Mouse (Mus musculus): ENCODE measurements around the gene Olfr47. TPM values are rescaled to one million over a fixed set of nuclear protein-coding genes. Genes with fewer than 3 reads are reported as not detected.
"Not testable (repeated sequence)": the region's sequence is repeated elsewhere in the genome, so short reads cannot be mapped to it uniquely, and the experiment has no call there.

Gene Olfr47
- not detected in 2 replicates for polyA plus RNA-seq (2012; rRNA removed)

GRCm38 (mm10) chr6:43231255-43231654 is at the start of gene Olfr47:
Gene Olfr47 (plus strand): TSS chr6:43231529.
- not testable (repeated sequence) for H3K4me1 ChIP-seq (ENCODE audit: control insufficient read depth, insufficient read depth, low read length); H3K36me3 ChIP-seq (ENCODE audit: control insufficient read depth, insufficient read depth, low read length); H3K27ac ChIP-seq (ENCODE audit: insufficient read depth, low read depth, low read length); H3K4me3 ChIP-seq (ENCODE audit: insufficient read depth, low read depth, low read length); DNase-seq; H3K27me3 ChIP-seq (replicated peaks; ENCODE audit: control insufficient read depth, insufficient read depth, low read length)
- WGBS: 91% methylated on average over 1 of the region's 1 CpGs

- Histone ChIP-seq H3K4me3 (ENCODE audit: insufficient read depth, low read depth, low read length) (no peak overlapping the region), H3K4me1 (ENCODE audit: control insufficient read depth, insufficient read depth, low read length) (no peaks in the 10 kb centered on the region), H3K27ac (ENCODE audit: insufficient read depth, low read depth, low read length) (no peak overlapping the region), H3K27me3 (replicated peaks; ENCODE audit: control insufficient read depth, insufficient read depth, low read length) (no peaks in the 10 kb centered on the region), H3K36me3 (ENCODE audit: control insufficient read depth, insufficient read depth, low read length) (no peaks in the 10 kb centered on the region)
- DNase-seq: no peak
- whole genome bisulfite sequencing: 82% methylated on average over 3 of the region's 3 CpGs
- TF ChIP-seq POLR2A (IDR thresholded peaks at IDR 0.05; ENCODE audit: low read depth, low read length): no peak
- TF ChIP-seq CTCF (conservative IDR thresholded peaks at IDR 0.05; ENCODE audit: insufficient read depth, insufficient read length, low read depth, low read length): no peak
Observed at GRCm38 (mm10) chr6:43190986-43191385, 40.3 kb upstream of the Olfr47 start.

GRCm38 (mm10) chr6:43196781-43197180 is 34.5 kb upstream of the Olfr47 start, which contains the start of gene Olfr435:
Gene Olfr435 (plus strand): TSS chr6:43197146.
- Histone ChIP-seq H3K4me1 (ENCODE audit: control insufficient read depth, insufficient read depth, low read length) (no peaks in the 10 kb centered on the region), H3K36me3 (ENCODE audit: control insufficient read depth, insufficient read depth, low read length) (no peaks in the 10 kb centered on the region), H3K27ac (ENCODE audit: insufficient read depth, low read depth, low read length) (no peak within 1 kb of the TSS), H3K27me3 (replicated peaks; ENCODE audit: control insufficient read depth, insufficient read depth, low read length) (no peaks in the 10 kb centered on the region), H3K4me3 (ENCODE audit: insufficient read depth, low read depth, low read length) (no peak within 1 kb of the TSS)
- no peak for DNase-seq
- TF ChIP-seq POLR2A (IDR thresholded peaks at IDR 0.05; ENCODE audit: low read depth, low read length) (no peak), CTCF (conservative IDR thresholded peaks at IDR 0.05; ENCODE audit: insufficient read depth, insufficient read length, low read depth, low read length) (no peak)

GRCm38 (mm10) chr6:43198094-43198493 is 33.2 kb upstream of the Olfr47 start:
- 69% methylated on average over 3 of the region's 3 CpGs for WGBS
- H3K4me1 ChIP-seq (ENCODE audit: control insufficient read depth, insufficient read depth, low read length): no peaks in the 10 kb centered on the region
- no peaks in the 10 kb centered on the region for H3K27me3 ChIP-seq (replicated peaks; ENCODE audit: control insufficient read depth, insufficient read depth, low read length)
- TF ChIP-seq POLR2A (IDR thresholded peaks at IDR 0.05; ENCODE audit: low read depth, low read length) (no peak), CTCF (conservative IDR thresholded peaks at IDR 0.05; ENCODE audit: insufficient read depth, insufficient read length, low read depth, low read length) (no peak)
- DNase-seq: no peak
- no peaks in the 10 kb centered on the region for H3K36me3 ChIP-seq (ENCODE audit: control insufficient read depth, insufficient read depth, low read length)
- no peak overlapping the region for H3K27ac ChIP-seq (ENCODE audit: insufficient read depth, low read depth, low read length)
- no peak overlapping the region for H3K4me3 ChIP-seq (ENCODE audit: insufficient read depth, low read depth, low read length)

GRCm38 (mm10) chr6:43202786-43203185 is 28.5 kb upstream of the Olfr47 start:
- Histone ChIP-seq H3K4me1 (ENCODE audit: control insufficient read depth, insufficient read depth, low read length) (no peaks in the 10 kb centered on the region), H3K36me3 (ENCODE audit: control insufficient read depth, insufficient read depth, low read length) (no peaks in the 10 kb centered on the region), H3K27me3 (replicated peaks; ENCODE audit: control insufficient read depth, insufficient read depth, low read length) (no peaks in the 10 kb centered on the region), H3K27ac (ENCODE audit: insufficient read depth, low read depth, low read length) (no peak overlapping the region), H3K4me3 (ENCODE audit: insufficient read depth, low read depth, low read length) (no peak overlapping the region)
- TF ChIP-seq CTCF (conservative IDR thresholded peaks at IDR 0.05; ENCODE audit: insufficient read depth, insufficient read length, low read depth, low read length) (no peak), POLR2A (IDR thresholded peaks at IDR 0.05; ENCODE audit: low read depth, low read length) (no peak)
- no peak for DNase-seq

- TF ChIP-seq CTCF (conservative IDR thresholded peaks at IDR 0.05; ENCODE audit: insufficient read depth, insufficient read length, low read depth, low read length) (no peak), POLR2A (IDR thresholded peaks at IDR 0.05; ENCODE audit: low read depth, low read length) (no peak)
- no peak overlapping the region for H3K4me3 ChIP-seq (ENCODE audit: insufficient read depth, low read depth, low read length)
- no peak overlapping the region for H3K27ac ChIP-seq (ENCODE audit: insufficient read depth, low read depth, low read length)
- H3K27me3 ChIP-seq (replicated peaks; ENCODE audit: control insufficient read depth, insufficient read depth, low read length): no peaks in the 10 kb centered on the region
- no peaks in the 10 kb centered on the region for H3K36me3 ChIP-seq (ENCODE audit: control insufficient read depth, insufficient read depth, low read length)
- WGBS: 36% methylated on average over 2 of the region's 2 CpGs
- no peak for DNase-seq
- H3K4me1 ChIP-seq (ENCODE audit: control insufficient read depth, insufficient read depth, low read length): no peaks in the 10 kb centered on the region
Observed at GRCm38 (mm10) chr6:43205355-43205754, 26.0 kb upstream of the Olfr47 start.

GRCm38 (mm10) chr6:43212873-43213272 is 18.5 kb upstream of the Olfr47 start, which contains the start of gene Olfr434:
Gene Olfr434 (plus strand): TSS chr6:43213021.
- not testable (repeated sequence) for DNase-seq; H3K27ac ChIP-seq (ENCODE audit: insufficient read depth, low read depth, low read length)

GRCm38 (mm10) chr6:43242061-43242460 is 10.7 kb downstream of the Olfr47 start:
- 19% methylated on average over 4 of the region's 4 CpGs for WGBS
- H3K27ac ChIP-seq (ENCODE audit: insufficient read depth, low read depth, low read length): no peak overlapping the region
- H3K4me3 ChIP-seq (ENCODE audit: insufficient read depth, low read depth, low read length): no peak overlapping the region
- TF ChIP-seq CTCF (conservative IDR thresholded peaks at IDR 0.05; ENCODE audit: insufficient read depth, insufficient read length, low read depth, low read length) (peak; percentile 32; the same call in 1 of the 2 replicates), POLR2A (IDR thresholded peaks at IDR 0.05; ENCODE audit: low read depth, low read length) (no peak)
- no peaks in the 10 kb centered on the region for H3K27me3 ChIP-seq (replicated peaks; ENCODE audit: control insufficient read depth, insufficient read depth, low read length)
- peak; percentile 12 for DNase-seq
- H3K36me3 ChIP-seq (ENCODE audit: control insufficient read depth, insufficient read depth, low read length): no peaks in the 10 kb centered on the region
- H3K4me1 ChIP-seq (ENCODE audit: control insufficient read depth, insufficient read depth, low read length): no peaks in the 10 kb centered on the region

More at GRCm38 (mm10) chr6:43212873-43213272, 18.5 kb upstream of the Olfr47 start, which contains the start of gene Olfr434:
- not testable (repeated sequence) for H3K36me3 ChIP-seq (ENCODE audit: control insufficient read depth, insufficient read depth, low read length); H3K4me3 ChIP-seq (ENCODE audit: insufficient read depth, low read depth, low read length); H3K4me1 ChIP-seq (ENCODE audit: control insufficient read depth, insufficient read depth, low read length); H3K27me3 ChIP-seq (replicated peaks; ENCODE audit: control insufficient read depth, insufficient read depth, low read length)

All from kidney, adult 2 months (tissue).